Mouse (Mus musculus): ENCODE measurements around the gene P2ry14.
"Not testable (repeated sequence)": the region's sequence is repeated elsewhere in the genome, so short reads cannot be mapped to it uniquely, and the experiment has no call there.

Gene P2ry14

GRCm38 (mm10) chr3:59145194-59145593 is 8.2 kb downstream of the P2ry14 start:
- no peak for DNase-seq (ENCODE audit: low spot score in 2 of 2)

DNA sequence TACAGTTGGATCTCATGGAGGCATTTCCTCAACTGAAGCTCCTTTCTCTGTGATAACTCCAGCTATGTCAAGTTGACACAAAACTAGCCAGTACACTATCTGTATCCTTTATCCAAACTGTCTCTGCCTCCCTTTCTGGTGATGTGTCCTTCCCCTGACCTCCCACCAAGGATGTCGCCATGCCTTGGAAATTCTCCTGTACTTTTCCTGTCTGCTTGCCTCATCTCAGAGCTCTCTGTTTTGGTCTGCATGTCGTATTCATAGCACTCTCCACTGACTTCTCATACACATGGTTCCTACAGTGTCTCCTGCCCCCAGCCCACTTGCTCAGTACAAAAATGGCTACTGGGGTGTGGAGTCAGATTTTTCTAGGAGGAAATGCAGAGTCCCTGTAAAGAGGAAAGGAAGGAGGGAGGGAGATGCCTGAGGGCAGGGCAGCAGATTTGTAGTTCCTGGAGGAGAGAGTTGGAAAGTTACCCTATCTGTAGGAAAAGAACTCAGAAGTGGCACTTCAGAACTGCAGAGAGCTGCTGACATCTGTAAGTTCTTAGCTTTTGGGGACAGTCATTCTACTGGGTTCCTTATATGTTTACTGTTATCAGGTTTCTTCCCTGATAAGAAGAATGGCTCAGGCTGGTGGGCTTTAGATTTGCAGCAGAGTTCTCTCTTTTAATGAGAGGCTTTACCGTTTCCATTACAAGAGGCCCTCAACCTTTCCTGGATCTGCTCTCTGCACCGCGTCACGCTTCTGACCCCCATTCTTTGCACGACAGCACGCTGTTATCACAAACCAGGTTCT is 11.7 kb downstream of the P2ry14 start:
- DNase-seq (ENCODE audit: low spot score in 2 of 2), result no peak

DNA sequence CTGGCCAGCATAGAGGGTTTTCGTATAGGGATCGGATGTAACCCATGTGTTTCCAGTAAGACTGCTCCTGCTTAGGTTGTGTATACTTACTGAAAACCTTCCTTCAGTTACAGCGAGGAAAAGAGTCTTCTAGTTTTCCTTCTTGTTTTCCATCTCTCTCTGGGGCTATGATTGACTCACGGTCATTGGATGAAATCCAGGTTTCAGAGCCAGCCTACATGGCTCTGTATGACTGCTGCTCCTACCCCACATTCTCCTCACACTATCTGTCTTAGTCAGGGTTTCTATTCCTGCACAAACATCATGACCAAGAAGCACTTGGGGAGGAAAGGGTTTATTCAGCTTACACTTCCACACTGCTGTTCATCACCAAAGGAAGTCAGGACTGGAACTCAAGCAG is 12.5 kb downstream of the P2ry14 start:
- not testable (repeated sequence) for DNase-seq (ENCODE audit: low spot score in 2 of 2)

- DNase-seq (ENCODE audit: low spot score in 2 of 2), result no peak
These were observed 13.3 kb downstream of the P2ry14 start for GRCm38 (mm10) chr3:59140115-59140514.

- DNase-seq (ENCODE audit: low spot score in 2 of 2), result no peak
These were observed 13.8 kb downstream of the P2ry14 start for GRCm38 (mm10) chr3:59139651-59140051.

DNA sequence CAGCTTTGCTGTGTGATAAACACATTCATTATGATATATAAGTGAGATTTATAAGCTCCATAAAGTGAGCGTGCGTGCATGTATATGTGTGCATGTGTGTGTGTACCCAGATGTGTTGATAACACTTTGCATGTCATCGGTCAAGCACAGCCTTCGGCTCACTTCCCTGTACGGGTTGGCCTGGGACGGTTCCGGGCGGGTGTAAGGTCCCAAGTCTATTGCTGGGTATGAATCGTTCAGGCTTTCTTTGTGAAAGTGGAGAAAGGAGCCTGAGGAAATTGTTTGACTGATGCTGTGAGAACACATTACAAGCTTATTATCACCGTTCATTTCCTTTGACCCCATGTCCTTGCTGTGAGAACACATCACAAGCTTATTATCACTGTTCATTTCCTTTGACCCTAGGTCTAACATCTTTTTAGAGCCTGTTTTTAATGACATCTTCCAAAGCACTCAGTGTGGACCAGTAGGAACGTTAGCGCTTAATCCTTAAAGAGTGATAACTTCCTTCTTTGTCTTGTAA is 14.4 kb downstream of the P2ry14 start:
- no peak for DNase-seq (ENCODE audit: low spot score in 2 of 2)

DNA sequence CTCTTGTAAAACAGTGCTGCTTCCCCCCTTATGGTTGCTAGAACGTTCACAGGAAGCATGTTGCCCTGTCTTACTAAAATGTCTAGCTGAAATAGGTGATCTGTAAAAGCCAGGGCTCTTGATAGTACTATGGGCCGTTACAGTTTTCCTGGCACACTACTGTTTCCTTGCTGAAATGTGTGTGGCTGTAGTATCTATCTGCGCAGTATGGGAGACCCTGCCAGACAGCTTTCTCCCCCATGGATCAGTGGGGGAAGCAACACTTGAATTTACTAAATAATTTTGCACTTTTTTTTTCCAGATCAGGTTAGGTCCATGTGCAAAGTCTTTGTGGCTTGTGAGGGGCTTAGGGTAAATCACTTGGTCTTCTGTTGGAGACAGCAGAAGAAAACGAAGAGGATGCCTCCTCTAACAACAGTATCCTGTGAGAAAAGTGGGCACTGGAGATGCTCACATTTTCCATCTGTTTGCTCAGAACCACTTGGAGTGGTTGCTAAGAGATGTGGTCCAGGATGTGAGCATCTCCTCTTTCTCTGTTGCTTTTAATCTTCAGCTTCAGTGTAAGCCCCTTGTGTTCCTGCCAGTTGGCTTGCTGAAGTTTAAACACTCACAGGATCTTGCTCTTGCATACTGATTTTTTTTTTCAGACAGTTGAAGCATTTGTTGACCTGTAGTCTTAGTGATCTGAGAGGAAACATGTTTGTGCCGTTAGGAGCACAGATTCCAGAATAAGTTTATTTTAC is 17.3 kb downstream of the P2ry14 start:
- no peak for DNase-seq (ENCODE audit: low spot score in 2 of 2)

GRCm38 (mm10) chr3:59133189-59133588 is 20.2 kb downstream of the P2ry14 start:
- DNase-seq (ENCODE audit: low spot score in 2 of 2), result no peak

DNA sequence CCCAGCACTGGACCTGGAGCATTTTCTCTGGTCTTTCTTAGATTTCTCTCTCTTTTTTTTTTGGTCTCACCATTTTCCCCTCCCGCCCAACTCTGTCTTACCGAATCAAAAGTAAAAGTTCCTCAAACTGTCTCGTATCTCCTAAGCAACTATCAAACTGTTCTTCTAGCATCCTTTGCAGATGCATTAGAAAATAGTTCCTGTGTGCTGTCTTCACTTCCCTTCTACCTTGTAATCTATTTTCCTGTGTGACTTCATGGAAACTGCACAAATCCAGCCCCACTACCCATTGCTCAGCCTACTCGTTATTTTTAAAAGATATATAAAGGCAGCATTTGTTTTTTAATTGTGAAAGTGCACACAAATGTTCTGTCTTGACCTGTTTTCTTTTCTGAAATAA is 21.5 kb downstream of the P2ry14 start:
- no peak for DNase-seq (ENCODE audit: low spot score in 2 of 2)

- no peak for DNase-seq (ENCODE audit: low spot score in 2 of 2)
These were observed 22.3 kb downstream of the P2ry14 start for GRCm38 (mm10) chr3:59131081-59131480.

GRCm38 (mm10) chr3:59130431-59130830 is 23.0 kb downstream of the P2ry14 start:
- DNase-seq (ENCODE audit: low spot score in 2 of 2), result no peak

DNA sequence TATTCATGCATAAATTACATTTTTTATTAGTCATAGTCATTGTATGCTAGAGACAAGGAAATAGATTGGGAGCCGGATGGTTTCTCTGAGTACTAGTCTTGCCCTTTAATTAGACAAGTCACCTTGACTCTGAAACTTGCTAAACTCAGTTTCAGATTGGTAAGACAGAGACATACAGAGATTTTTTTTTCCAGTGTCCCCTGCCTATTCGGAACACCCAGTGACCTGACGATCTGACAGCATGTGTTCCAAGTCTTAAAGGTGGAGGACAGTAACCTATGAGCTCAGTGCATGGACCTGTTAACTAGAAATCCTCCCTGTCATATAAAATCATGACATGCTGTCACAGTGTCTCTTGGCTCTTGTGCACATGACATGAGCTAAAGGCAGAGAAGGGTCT is 23.9 kb downstream of the P2ry14 start:
- DNase-seq (ENCODE audit: low spot score in 2 of 2), result no peak

DNA sequence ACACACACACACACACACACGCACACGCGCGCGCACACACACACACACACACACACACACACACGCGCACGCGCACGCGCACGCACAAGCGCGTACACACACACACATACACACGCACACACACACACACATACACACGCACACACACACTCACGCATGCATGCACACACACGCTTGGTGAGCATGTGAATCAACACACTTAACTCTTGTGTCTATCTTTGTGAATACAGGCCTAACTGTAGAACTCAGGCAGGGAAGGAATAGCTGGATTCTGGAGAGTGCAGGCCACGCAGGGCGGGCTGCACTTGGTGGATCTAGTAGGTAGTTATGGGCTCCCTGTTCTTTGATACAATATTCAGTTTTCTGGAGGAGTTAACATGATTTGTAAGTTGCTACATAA is 24.7 kb downstream of the P2ry14 start:
- no peak for DNase-seq (ENCODE audit: low spot score in 2 of 2)

DNA sequence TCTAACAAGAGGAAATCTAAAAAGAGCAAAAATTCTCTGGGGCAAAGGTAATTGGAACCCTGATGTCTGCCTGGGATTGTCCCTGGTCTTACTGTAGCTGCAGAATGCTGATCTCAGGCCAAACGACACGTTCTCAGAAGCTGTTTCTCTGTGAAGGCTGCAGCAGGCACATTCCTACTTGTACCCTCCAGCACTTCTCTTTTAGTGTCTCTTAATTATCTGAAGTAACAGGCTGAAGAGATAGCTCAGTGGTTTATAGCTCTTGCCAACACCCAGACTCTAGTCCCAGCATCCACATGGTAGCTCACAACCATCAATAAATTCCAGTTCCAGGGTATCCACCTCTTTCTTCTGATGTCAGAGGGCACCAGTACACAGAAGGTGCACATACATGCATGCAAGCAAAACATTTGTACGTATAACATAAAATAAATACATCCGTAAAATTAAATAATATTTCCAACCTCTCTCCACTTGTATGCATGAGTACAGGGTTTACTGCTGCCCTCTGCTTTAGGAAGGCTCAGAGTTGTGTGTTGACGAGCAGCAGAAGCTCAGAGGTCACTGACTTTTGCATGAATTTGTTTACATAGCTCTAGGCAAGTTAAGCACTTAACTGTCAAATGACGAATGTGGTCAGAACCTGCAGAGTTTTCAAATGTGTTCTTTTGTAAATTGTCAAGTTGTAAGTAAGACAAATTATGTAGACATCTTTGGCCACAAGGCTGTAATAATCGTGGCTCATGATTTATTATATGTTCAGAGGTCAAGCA is 27.4 kb downstream of the P2ry14 start:
- no peak for DNase-seq (ENCODE audit: low spot score in 2 of 2)

DNA sequence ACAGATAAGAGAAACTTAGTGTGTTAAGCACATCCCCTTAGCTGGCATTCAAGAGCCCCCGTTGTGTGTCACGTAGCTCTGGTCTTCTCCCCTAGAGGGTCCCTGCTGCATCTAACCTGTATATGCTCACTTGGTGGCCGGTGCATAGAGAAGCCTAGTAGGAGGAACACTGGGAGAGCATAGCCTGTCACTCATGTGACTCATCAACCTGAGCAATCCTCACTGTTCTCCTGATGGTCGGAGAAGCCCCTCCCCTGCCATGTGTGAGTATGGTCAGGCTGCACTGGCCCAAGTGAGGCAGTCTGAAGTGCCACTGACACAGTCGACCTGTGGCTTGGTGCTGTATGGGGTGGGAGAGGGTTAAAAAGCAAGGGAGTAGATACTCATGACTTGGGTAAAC is 28.4 kb downstream of the P2ry14 start:
- no peak for DNase-seq (ENCODE audit: low spot score in 2 of 2)

GRCm38 (mm10) chr3:59121780-59122449 is 31.5 kb downstream of the P2ry14 start:
- no peak for DNase-seq (ENCODE audit: low spot score in 2 of 2)

DNA sequence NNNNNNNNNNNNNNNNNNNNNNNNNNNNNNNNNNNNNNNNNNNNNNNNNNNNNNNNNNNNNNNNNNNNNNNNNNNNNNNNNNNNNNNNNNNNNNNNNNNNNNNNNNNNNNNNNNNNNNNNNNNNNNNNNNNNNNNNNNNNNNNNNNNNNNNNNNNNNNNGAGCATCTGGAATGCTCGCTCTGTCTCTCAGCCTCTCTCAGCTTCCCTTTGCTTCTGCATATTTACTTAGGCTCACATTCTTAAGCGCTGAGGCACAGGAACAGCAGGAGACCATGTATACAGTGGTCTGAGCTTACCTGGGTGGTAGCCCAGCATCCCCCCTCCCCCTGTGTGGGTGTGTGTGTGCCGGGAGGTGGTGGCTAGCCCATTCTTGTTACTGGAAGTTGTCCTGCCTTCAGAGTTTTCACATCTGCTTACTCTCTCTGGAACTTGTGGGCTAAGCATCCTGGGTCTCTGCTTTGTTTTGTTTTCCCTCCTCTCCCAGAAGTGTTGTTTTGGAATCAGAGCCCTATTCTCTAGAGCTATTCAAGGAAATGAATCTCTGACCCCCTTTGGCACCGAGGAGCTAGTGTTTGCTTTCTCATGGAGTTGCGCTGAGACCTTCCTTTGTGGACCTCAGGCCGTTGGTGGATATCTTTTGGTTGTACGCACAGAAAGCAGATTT is 32.2 kb downstream of the P2ry14 start:
- DNase-seq (ENCODE audit: low spot score in 2 of 2), result no peak

DNA sequence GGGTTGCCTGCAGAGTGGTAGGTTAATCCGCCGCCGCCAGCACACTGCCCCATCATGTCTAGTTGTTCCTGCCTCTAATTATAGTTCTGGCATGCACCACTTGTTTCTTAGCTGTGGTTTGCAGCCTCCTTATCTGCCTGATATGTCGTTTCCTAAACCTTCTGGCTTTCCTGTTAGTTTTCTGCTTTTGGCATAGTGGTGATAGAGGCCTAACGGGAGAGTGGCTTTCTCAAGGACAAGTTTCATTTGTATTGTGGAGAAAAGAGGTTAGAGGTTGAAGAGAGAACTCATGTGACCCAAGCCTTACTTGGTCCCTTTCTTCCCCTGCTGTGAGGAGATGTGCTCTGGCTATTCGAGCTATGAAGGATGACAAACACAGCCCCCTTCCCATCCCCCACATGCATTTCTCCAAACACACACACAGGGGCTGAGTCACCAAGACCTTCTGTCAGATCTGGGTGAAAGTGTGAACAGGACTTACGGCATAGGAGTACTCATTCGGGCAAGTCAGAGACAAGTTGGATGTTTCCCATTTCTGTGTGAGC is 39.4 kb downstream of the P2ry14 start:
- no peak for DNase-seq (ENCODE audit: low spot score in 2 of 2)

DNA sequence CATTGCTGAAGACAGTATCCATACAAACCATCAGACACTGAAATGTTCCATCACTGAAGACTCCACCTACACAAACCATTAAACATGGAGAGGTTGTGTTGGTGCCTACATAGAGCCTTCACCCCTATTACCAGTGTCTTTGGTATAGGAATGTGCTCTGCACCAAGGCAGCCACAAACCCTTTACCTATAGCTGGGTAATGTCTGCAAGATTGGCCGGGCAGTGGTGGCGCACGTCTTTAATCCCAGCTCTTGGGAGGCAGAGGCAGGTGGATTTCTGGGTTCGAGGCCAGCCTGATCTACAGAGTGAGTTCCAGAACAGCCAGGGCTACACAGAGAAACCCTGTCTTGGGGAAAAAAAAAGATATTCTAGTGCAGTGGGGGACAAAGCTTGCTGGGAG is 40.1 kb downstream of the P2ry14 start:
- DNase-seq (ENCODE audit: low spot score in 2 of 2), result not testable (repeated sequence)

GRCm38 (mm10) chr3:59111944-59112343 is 41.5 kb downstream of the P2ry14 start:
- no peak for DNase-seq (ENCODE audit: low spot score in 2 of 2)

DNA sequence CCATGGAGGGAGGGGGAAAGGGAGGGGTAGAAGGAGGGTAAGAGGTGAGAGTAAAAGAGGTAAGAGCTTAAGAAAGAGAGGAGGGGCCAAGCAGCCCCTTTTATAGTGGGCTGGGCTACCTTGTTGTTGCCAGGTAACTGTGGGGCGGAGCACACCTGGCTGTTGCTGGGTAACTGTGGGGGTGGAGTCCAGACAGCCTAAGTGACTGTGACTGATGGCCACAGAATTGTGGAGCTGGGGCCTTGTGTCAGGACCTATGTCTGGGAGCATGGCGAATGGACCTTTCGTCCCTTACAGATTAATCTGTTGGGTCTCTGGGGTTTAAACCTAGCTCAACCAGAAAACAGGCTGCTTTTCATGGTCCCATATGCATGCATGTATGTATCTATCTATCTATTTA is 43.6 kb downstream of the P2ry14 start:
- not testable (repeated sequence) for DNase-seq (ENCODE audit: low spot score in 2 of 2)

All from spleen, postnatal 14 days (tissue).